Mouse (Mus musculus) liver, embryonic 14.5 days (tissue): ENCODE measurements around the gene Ptgr2.

Experiments used
- CTCF ChIP-seq: IDR thresholded peaks from 2 replicates; pipeline ENCODE4 v1.5.1; 2016; ENCODE audit warnings: antibody characterized with exemption, low read depth, control low read depth
- EP300 ChIP-seq: IDR thresholded peaks from 2 replicates; pipeline ENCODE4 v1.6.1; 2016; ENCODE audit warnings: antibody characterized with exemption, low read depth

DNA sequence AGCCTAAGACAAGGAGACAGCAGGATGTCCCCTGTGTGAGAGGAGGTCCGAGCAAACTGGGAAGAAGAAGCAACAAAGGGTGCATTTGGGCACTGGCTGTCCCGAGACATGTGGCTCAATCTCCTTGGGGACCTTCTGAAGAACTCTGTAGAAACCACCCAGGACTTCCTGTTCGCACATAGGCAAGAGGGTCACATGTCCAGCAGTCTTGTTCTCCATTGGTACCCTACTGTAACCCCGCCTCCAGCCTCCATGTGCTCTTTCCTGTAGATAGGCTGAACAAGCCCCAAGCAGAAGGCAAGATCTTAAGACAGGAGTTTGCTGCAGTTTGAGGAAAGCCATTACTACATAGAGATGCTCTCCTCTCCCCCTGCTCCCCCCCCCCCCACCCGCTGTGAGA lies 32.2 kb upstream of the Ptgr2 start:
- TF ChIP-seq EP300 (no peak), CTCF (no peak)
